Mouse (Mus musculus): ENCODE measurements around the gene Cobll1.

The Cobll1 gene

GRCm38 (mm10) chr2:65237116-65237515, 2.1 kb downstream of the Cobll1 start:
- in situ Hi-C loops (cut with MboI, MseI): loop anchor here in 1 of 2 experiments (5.0 kb wide), 1 partner anchor 55 kb away; no protein-coding TSS in a partner anchor

DNA sequence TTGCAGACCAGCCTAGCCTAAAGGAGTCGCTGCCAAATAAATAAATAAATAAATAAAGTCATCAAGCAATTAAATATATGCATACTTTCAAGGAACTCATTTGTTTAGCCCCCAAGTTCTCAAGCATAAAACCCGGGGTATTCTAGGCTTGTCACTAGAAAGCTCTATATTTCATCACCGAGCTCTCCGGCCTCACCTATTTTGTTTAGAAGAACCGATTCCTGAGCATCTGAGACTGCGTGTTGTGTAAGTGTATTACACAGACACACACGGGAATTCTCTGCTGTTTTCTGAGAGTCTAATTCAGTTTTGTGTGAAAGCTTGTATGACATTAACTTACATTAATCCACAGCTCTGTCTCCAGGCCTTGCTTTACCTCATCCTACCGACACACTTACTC, 2.6 kb downstream of the Cobll1 start:
- in situ Hi-C loops (cut with MboI, MseI): loop anchor here in 1 of 2 experiments (5.0 kb wide), 1 partner anchor 54 kb away; no protein-coding TSS in a partner anchor

DNA sequence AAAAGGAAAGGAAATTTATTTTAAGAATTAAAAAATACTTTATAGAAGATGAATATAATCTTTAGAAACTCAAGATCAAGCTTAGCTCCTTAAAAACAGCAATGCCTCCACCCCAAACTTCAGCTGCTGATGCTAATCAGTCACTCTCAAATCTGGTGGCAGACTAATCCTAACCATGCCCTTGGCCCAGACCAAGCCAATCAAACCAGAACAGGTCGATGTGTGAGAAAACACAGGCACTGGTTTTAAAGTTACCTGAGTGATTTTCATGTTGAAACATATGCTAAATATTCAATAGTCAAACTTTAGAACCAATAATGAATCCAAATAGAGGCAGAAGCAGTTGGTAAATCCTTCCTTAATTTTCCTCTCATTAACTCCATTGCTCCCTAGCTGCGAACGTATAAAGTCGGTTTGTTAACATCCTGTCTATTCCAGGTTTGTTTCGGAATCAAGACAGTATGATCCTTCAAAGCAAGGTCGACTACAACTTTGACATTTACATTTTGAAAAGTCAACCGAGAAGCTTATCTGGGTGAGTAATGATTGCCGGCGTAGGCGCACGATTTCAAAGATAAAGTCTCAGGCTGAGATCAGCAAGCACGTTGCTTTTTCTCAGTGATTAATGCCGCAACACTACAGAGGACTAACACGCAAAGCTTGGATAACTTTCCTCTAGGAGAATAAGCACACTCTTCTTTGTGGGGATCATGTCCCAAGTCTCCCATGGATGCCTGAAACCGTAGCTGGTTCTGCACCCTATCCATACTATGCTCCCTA, 6.3 kb downstream of the Cobll1 start:
- in situ Hi-C loops (cut with MboI, MseI): no loop called here

DNA sequence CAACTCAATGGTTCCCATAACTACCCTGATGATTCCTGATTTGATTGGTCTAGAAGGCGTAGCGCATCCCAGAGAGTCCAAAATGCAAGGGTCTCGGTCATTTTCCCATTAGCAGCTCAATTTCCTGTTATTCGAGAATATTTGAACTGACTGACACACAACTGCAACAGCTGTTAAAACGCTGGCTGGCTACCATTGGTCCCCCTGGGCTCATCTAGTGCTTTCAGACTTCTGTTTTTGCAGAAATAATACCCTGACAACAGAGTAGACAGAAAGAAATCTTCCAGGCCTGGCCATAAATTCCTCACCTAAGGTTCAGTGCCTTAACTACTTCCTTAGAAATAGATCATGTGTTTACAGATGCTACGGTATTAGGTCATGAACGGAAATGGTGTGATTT, 10.8 kb downstream of the Cobll1 start:
- in situ Hi-C loops (cut with MboI, MseI): no loop called here

DNA sequence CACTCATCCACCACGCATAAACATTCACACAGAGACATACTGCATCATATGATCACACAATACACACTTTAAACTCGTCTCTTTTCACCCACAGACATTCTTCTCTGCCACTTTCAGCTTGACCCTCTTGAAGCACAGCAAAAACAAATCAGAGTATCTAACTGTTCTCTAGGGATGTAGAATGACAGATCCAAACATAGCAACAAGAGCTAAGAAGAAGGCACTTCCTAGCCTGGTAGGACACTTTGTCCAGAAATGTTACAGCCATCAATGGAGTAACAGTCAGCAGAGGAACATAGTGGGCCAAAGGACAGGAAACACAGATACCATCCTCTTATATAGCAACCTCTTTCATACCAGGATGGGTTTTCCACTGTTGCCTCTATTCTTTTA, 11.3 kb downstream of the Cobll1 start:
- in situ Hi-C loops (cut with MboI, MseI): no loop called here

DNA sequence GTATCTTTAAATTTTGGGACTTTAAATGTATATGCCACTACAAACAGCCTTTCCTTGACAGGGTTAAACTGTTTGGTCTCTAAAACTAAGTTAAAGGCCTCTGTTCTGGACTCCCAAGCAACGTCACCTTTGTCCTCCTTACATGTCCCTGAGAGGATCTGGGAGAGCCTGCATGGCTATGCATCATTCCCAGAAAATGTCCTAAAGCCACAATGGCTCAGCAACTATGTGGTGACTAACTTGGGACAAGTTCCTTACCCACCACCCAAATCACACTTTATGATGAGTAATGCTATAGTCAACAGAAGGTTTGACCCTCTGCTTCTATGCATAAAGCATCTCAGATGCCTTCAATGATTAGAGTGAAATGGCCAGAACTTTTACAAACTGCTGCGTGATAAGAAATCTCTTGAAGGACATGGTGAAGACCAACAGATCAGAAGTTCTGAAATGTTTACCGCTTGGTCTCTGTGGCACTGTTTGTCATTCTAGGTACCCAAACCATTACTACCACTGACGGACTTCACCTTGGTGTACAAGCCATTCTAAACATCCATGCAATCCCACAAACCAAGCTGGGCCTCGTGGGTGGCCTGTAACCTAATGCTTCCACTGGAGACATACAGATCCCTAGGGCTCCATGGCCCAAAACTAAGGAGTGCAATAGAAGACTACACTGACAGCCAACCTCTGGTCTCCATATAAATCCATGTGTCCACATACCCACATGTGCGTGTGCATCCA, 11.9 kb downstream of the Cobll1 start:
- in situ Hi-C loops (cut with MboI, MseI): no loop called here

- in situ Hi-C loops (cut with MboI, MseI): no loop called here
These were observed 12.7 kb downstream of the Cobll1 start for GRCm38 (mm10) chr2:65226494-65226893.

DNA sequence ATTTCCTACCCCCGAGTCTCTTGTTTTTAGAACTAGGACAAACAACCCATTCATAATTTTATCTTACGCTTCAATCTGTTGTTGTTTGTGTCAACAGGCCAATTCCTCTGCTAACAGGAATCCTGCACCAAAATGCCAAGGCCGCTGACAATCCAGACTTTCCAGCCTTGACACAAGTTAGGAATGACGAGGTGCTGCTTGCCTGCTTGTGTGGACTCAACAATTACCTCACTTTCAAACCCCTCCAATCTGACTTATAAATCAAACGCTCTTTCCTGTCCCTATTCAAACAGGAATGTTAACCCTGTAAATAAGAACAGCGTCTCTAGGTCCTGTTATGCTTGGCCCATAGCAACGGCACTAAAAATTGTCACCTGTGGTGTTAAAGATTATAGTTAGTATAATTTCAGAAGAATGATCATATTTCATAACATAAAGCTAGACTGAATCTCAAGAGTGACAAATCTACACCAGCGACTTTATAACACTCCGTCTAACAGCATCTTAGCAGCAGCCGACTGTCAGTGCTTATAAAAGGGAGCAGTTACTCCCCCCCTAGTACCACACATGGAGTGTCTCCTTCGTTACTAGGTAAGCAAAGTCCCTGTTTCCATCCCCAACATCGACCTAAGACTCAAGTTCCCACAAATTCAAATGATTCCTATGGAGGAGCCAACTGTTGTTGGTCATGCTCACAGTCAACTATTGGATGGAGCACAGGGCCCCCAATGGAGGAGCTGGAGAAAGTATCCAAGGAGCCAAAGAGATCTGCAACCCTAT, 15.1 kb downstream of the Cobll1 start:
- in situ Hi-C loops (cut with MboI, MseI): no loop called here

- in situ Hi-C loops (cut with MboI, MseI): no loop called here
These were observed 16.2 kb downstream of the Cobll1 start for GRCm38 (mm10) chr2:65223012-65223411.

DNA sequence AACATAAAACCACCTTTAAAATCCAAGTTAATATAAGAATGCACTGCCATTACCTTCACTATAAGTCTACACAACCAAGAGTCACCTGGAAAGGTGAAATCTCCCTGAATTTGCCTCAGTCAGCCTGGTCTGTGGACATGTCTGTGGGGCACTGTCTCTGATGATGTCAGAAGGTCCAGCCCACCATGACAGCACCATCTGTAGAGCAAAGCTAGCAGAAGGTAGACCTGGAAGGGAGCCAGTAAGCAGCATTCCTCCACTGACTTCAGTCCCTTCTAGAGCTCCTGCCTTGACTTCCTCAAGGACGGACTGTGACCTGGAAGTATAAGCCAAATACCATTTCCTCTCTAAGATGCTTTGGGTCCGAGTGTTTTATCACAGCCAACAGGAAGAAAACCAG, 17.6 kb downstream of the Cobll1 start:
- in situ Hi-C loops (cut with MboI, MseI): no loop called here

GRCm38 (mm10) chr2:65220563-65220962, 18.6 kb downstream of the Cobll1 start:
- in situ Hi-C loops (cut with MboI, MseI): no loop called here

DNA sequence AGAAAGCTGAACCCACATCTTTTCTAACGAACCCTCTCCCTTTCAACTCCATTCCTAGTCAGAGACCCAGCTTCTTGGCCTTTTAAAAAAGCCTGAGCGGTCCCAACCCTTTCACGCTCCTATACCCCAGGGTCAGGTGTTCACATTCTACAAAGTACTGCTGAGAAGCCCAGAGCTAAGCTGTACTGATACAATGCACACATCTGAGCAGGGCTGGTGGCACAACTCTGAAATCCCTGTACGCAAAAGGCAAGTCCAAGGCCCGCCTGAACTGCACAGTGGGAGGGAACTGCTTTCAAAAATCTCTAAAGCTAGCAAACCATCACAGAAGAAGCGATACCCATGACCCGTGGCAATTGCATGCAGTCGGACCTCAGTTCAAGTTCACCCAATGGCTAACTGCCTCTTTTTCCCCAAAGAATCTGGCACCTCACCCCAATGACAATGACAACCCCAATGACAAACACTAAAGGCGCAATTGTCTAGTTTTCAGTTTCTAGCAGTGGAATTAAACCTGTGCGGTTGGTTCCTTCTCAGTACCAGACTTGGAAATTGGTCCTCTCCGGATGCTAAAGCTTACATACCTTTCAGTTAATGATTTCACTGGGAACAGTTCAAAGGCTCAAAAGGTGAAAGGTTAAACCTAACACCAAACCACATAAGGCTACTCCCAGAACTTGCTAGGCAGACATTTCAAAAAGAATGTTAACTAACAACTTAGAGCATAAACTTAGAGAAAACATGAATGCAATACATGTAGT, 19.6 kb downstream of the Cobll1 start:
- in situ Hi-C loops (cut with MboI, MseI): no loop called here

- in situ Hi-C loops (cut with MboI, MseI): no loop called here
These were observed 20.9 kb downstream of the Cobll1 start for GRCm38 (mm10) chr2:65218318-65218717.

- in situ Hi-C loops (cut with MboI, MseI): no loop called here
These were observed 21.5 kb downstream of the Cobll1 start for GRCm38 (mm10) chr2:65217677-65218076.

DNA sequence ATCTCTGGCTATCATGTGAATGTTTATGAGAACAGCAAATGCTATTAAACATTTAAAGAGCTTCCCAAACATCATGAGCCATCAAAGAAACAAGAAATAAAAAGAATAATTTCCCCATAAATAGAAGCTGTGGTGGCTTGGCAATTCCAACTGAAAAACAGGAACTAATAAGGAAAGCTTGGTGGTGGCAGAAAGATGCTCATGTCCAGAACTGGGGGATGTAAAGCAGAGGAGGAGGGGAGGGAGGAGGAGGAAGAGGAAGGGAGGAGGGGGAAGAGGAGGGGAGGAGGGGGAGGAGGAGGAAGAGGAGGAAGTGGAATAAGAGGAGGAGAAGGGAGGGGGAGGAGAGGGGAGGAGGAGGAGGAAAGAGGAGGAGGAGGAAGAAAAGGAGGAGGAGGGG, 23.0 kb downstream of the Cobll1 start:
- in situ Hi-C loops (cut with MboI, MseI): no loop called here

DNA sequence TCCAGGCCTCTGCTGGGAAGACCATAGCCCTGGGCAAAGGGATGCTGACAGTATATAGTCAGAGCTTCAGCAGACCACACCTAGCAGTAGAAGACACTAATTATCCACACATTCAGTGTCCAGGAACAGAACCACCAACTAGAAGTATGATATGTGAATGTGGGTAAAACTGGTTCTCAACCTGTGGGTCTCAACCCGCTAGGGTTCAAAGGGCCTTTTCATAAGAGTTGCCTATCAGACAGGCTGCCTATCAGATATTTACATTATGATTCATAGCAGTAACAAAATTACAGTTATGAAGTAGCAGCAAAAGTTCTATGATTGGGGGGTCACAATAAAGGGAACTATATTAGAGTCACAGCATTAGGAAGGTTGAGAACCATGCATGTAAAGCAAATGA, 24.6 kb downstream of the Cobll1 start:
- in situ Hi-C loops (cut with MboI, MseI): no loop called here

- in situ Hi-C loops (cut with MboI, MseI): no loop called here
These were observed 25.5 kb downstream of the Cobll1 start for GRCm38 (mm10) chr2:65213675-65214074.

DNA sequence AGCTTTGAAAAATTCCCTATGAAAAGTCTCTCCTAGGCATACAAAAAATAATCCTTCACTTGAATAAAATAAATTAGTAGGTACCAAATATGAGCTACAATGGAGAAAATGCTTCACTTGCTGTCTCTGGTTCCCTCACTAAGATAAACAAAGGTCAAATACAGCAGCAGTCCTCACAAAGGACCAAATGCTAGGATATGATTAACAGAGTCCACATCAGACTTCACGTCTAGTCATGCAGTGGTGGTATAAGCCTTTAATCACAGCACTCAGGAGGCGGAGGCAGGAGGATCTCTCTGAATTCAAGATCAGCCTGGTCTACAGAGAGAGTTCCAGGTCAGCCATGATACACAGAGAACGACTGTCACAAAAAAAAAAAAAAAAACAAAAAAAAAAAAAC, 27.6 kb downstream of the Cobll1 start:
- in situ Hi-C loops (cut with MboI, MseI): no loop called here

GRCm38 (mm10) chr2:65207750-65208149, 31.5 kb downstream of the Cobll1 start:
- in situ Hi-C loops (cut with MboI, MseI): no loop called here

- in situ Hi-C loops (cut with MboI, MseI): no loop called here
These were observed 35.5 kb downstream of the Cobll1 start for GRCm38 (mm10) chr2:65203699-65204098.

- in situ Hi-C loops (cut with MboI, MseI): loop anchor here in 1 of 2 experiments (25.0 kb wide), 1 partner anchor 938 kb away; no protein-coding TSS in a partner anchor
These were observed 39.5 kb downstream of the Cobll1 start for GRCm38 (mm10) chr2:65199706-65200105.

All from T-helper 17 cell (primary cell).